Mouse (Mus musculus): Measurements from ENCODE around the gene Ifi27l2a.

GRCm38 (mm10) chr12:103481671-103482070, 38.2 kb upstream of the Ifi27l2a start:
- TF ChIP-seq CTCF (IDR thresholded peaks at IDR 0.05; ENCODE audit: extremely low read depth, insufficient read depth, insufficient read length, insufficient replicate concordance) (no peak), POLR2A (IDR thresholded peaks at IDR 0.05; ENCODE audit: low read depth, low read length) (no peak)

All from spleen, adult 2 months (tissue).